Mouse (Mus musculus) heart, embryonic 13.5 days (tissue): ENCODE measurements around the gene Anxa9. TPM values are rescaled to one million over a fixed set of nuclear protein-coding genes. Genes with fewer than 3 reads are reported as not detected.
A peak's percentile ranks its signal among the peaks of the same experiment; 100 is the strongest.

Experiments
- ATAC-seq: fragments of 200-750 bp; cut with Nextera tagmentation; 2 replicates; pipeline ENCODE4 v1.8.0; 2017; ENCODE audit warnings: moderate TSS enrichment; ENCODE audit not compliant: insufficient number of reproducible peaks, low FRiP score, low TSS enrichment; ENCODE audit errors: extremely low read depth
- H3K27ac ChIP-seq: fragments of 300-500 bp; sonication (generic); replicated peaks from 2 replicates; pipeline ENCODE4 v1.5.1; 2015; ENCODE audit warnings: moderate library complexity, mild to moderate bottlenecking, inconsistent platforms
- H3K27me3 ChIP-seq: fragments of 300-500 bp; sonication (generic); replicated peaks from 2 replicates; pipeline ENCODE4 v1.6.1; 2015; ENCODE audit warnings: mild to moderate bottlenecking, inconsistent platforms
- H3K36me3 ChIP-seq: fragments of 300-500 bp; sonication (generic); 2 replicates; pipeline ENCODE4 v1.6.1; 2015; ENCODE audit warnings: mild to moderate bottlenecking, inconsistent platforms
- H3K4me1 ChIP-seq: fragments of 300-500 bp; sonication (generic); 2 replicates; pipeline ENCODE4 v1.6.1; 2015; ENCODE audit warnings: inconsistent platforms
- H3K4me2 ChIP-seq: fragments of 300-500 bp; sonication (generic); 2 replicates; pipeline ENCODE4 v1.6.1; 2015; ENCODE audit warnings: inconsistent platforms, mild to moderate bottlenecking, moderate library complexity
- H3K4me3 ChIP-seq: fragments of 300-500 bp; sonication (generic); 2 replicates; pipeline ENCODE4 v1.5.1; 2015; ENCODE audit warnings: moderate library complexity, mild to moderate bottlenecking, inconsistent platforms
- H3K9ac ChIP-seq: fragments of 300-500 bp; sonication (generic); 2 replicates; pipeline ENCODE4 v1.6.1; 2015; ENCODE audit warnings: inconsistent platforms, mild to moderate bottlenecking, moderate library complexity
- H3K9me3 ChIP-seq: fragments of 300-500 bp; sonication (generic); 2 replicates; pipeline ENCODE4 v1.6.1; 2016; ENCODE audit warnings: inconsistent platforms
- WGBS: fragments of 180-500 bp; shearing (Covaris S2); methylation state at CpG from one replicate; pipeline ENCODE4 v1.1.7; 2015; ENCODE audit warnings: mixed read lengths; 5-methylcytosine and 5-hydroxymethylcytosine counted together
- polyA plus RNA-seq: library from polyadenylated mRNA; unstranded; fragments of >200 nt; fragmentation: Nextera tagmentation; extraction: Ambion mirVana; gene quantifications from 2 replicates; pipeline ENCODE4 v1.2.1, GENCODE M21; 2015

Gene Anxa9
- polyA plus RNA-seq, 1 experiment from 2014 or later = 0.90 TPM

GRCm38 (mm10) chr3:95282865-95283588 is 23.9 kb downstream of the Anxa9 start:
- no peaks in the 10 kb centered on the region for H3K27me3 ChIP-seq
- H3K4me1 ChIP-seq = peaks cover 33% of the 10 kb centered on the region
- H3K27ac ChIP-seq = peak overlapping the region; percentile 99
- H3K4me2 ChIP-seq = peak overlapping the region; percentile 92
- peak overlapping the region; percentile 96 for H3K9ac ChIP-seq
- peaks cover 10% of the 10 kb centered on the region for H3K36me3 ChIP-seq
- WGBS = under 1% methylated on average over 48 of the region's 51 CpGs
- H3K4me3 ChIP-seq = peak overlapping the region; percentile 86
- peak; percentile 63; the same call in 1 of the 2 replicates for ATAC-seq
- no peaks in the 10 kb centered on the region for H3K9me3 ChIP-seq

DNA sequence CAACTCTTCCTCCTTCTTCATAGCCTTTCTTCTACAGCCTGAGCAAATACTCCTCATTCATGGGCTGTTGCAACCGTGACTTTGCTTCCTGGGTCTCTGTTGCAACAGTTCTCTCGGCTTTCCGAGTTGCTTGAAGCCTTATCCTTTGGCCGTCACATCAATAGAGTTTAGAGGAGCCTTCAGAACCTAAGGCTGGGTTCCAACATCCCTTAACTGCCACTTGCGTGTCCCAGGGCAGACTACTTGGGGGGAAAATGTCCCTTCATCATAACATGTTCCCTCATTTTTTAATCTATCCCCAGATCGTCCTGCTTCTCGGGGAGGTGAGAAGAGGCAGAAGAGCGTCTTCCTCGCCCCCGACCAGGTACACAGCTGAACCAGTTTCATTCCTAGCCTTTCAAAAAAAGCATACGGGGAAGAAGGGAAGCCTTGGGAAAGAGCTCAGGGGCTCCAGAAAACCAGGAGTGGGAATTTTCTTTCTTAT is 24.6 kb downstream of the Anxa9 start:
- Histone ChIP-seq H3K36me3 (peaks cover 4% of the 10 kb centered on the region; the same call in 1 of the 2 replicates), H3K4me1 (peaks cover 35% of the 10 kb centered on the region), H3K4me2 (peak overlapping the region; percentile 92), H3K27me3 (no peaks in the 10 kb centered on the region), H3K27ac (peak overlapping the region; percentile 99), H3K9me3 (no peaks in the 10 kb centered on the region), H3K4me3 (peak overlapping the region; percentile 86), H3K9ac (peak overlapping the region; percentile 96)
- no peak for ATAC-seq
- under 1% methylated on average over 11 of the region's 11 CpGs for WGBS

DNA sequence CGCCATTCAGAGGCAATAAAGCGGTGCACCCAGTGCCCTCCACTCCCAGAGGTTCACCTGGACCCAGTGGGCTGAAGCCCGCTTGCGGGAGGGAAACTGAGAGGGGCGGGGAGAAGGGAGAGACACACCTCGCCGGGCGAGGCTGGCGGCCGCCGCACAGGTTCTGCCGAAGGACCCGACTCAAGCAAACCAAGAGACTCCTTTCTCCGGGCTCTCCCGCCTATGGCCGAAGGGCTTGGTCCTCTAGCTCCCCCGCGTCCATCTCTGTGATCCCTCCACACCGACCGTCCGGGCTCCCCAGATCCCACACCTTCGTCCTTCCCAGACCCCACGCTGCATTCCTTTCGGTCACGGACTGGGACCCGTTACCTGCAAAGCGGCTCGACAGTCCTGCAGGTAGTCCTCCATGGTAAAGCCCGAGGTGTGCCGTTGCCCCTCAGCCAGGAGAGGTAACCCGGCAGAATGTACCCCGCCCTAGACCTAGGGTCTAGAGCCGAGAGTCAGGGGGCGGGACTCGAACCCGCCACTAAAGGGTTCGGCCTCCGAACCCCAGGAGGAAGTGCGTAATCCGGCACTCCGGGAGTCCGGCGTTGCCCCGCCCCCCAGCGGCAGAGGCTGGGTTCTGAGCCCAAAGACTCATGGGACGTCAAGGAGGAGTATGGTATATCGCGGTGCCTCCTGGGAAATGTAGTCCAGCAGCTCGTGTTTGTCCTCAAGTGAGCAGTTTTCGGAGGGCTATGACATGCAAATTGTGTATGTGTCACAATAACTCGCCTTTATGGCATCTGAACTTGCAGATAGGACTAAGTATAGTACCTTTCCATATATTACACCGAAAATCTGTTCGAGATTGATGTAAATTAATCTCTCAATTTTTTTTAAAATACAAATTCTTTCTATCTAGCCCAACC is 25.5 kb downstream of the Anxa9 start, which contains the start of the genes Mindy1 and Prune1:
TSS of gene Mindy1 (plus strand) at position 130 of the 911 bp plus-strand sequence.
TSS of gene Prune1 (minus strand) at position 861 of the 911 bp plus-strand sequence.
- ATAC-seq = peak; percentile 84
- peak within 1 kb of the TSS; percentile 99 for H3K27ac ChIP-seq
- under 1% methylated on average over 52 of the region's 53 CpGs for WGBS

GRCm38 (mm10) chr3:95280747-95281146 is 26.2 kb downstream of the Anxa9 start:
- ATAC-seq = no peak
- Histone ChIP-seq H3K9me3 (no peaks in the 10 kb centered on the region), H3K27ac (peak overlapping the region; percentile 93), H3K4me3 (peak overlapping the region; percentile 86), H3K9ac (peak overlapping the region; percentile 96), H3K4me2 (peak overlapping the region; percentile 92), H3K4me1 (peaks cover 49% of the 10 kb centered on the region), H3K27me3 (no peaks in the 10 kb centered on the region), H3K36me3 (peaks cover 4% of the 10 kb centered on the region; the same call in 1 of the 2 replicates)
- WGBS = 14% methylated on average over 8 of the region's 8 CpGs

More for the DNA sequence above, 25.5 kb downstream of the Anxa9 start, which contains the start of the genes Mindy1 and Prune1:
- Histone ChIP-seq H3K4me1 (peaks cover 44% of the 10 kb centered on the region), H3K9me3 (no peaks in the 10 kb centered on the region), H3K27me3 (no peaks in the 10 kb centered on the region), H3K4me2 (peak within 1 kb of the TSS; percentile 92), H3K4me3 (peak within 1 kb of the TSS; percentile 86), H3K9ac (peak within 1 kb of the TSS; percentile 96), H3K36me3 (0 out of 2 replicates have a peak, but pooled peaks cover 4% of the 10 kb centered on the region)

DNA sequence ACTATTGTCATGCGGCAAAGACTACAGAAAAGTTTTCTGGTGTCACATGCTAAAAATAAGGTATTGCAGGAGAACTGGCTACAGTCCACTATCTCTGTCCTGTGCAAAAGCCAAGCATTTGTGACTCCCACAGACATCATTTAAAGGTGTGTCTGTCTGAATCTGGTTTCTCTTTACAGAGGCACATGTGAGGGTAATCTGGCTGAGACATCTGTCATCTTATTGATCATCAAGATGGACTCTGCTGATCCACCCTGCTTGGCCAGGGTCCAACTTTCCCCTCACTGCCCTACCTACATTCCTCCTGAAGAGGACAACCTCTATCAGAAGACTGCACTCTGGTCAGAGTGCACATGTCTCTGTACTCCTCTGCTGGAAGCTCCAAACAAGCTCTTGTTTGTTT is 29.8 kb downstream of the Anxa9 start:
- peak overlapping the region; percentile 49 for H3K27ac ChIP-seq
- ATAC-seq = no peak
- H3K9ac ChIP-seq = no peak overlapping the region
- no peaks in the 10 kb centered on the region for H3K27me3 ChIP-seq
- 54% methylated on average over 1 of the region's 1 CpGs for WGBS
- H3K9me3 ChIP-seq = no peaks in the 10 kb centered on the region
- peaks cover 11% of the 10 kb centered on the region; the same call in 1 of the 2 replicates for H3K36me3 ChIP-seq
- no peak overlapping the region for H3K4me2 ChIP-seq
- H3K4me1 ChIP-seq = peaks cover 47% of the 10 kb centered on the region
- H3K4me3 ChIP-seq = no peak overlapping the region

DNA sequence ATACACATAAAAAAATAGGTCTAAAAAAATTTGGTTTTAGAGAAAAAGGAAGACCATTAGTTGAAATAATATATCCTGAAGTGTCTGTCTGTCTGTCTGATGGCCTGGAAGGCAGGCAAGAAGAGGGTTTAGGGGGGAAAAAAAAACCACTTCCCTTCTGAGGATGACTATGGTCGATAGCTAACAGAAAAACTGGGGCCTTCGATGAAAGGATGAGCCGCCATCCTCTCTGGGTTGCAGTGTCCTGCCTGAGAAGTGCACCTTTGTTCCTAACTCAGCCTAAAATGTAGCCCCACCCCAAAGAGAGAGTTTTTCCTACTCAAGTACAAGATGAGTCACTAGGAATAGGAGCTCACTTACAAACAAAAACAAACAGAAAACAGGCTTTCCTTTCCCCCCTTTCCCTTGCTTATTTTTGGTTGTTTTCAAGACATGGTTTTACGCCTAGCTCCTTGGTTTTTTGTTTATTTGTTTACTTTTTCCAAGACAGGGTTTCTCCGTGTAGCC is 30.5 kb downstream of the Anxa9 start:
- peak overlapping the region; percentile 49 for H3K27ac ChIP-seq
- 73% methylated on average over 5 of the region's 5 CpGs for WGBS
- no peaks in the 10 kb centered on the region for H3K27me3 ChIP-seq
- H3K9ac ChIP-seq = 0 out of 2 replicates have a peak overlapping the region, but pooled peaks have one; percentile 1
- H3K36me3 ChIP-seq = peaks cover 11% of the 10 kb centered on the region; the same call in 1 of the 2 replicates
- H3K4me1 ChIP-seq = peaks cover 46% of the 10 kb centered on the region
- no peaks in the 10 kb centered on the region for H3K9me3 ChIP-seq
- H3K4me2 ChIP-seq = no peak overlapping the region
- H3K4me3 ChIP-seq = no peak overlapping the region
- no peak for ATAC-seq

GRCm38 (mm10) chr3:95275161-95275560 is 31.8 kb downstream of the Anxa9 start:
- H3K4me3 ChIP-seq = no peak overlapping the region

DNA sequence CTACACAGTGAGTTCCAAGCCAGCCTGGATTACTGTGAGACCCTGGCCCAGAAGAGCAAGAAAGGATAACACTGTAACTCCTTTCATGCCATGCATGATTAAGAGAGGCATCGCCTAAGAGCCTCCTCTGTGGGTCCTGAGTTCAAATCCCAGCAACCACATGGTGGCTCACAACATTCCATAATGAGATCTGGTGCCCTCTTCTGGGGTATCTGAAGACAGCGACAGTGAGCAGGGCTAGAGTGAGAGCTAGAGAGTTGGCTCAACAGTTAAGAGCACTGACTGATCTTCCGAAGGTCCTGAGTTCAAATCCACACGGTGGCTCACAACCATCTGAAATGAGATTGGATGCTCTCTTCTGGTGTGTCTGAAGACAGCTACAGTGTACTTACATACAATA is 32.5 kb downstream of the Anxa9 start:
- Histone ChIP-seq H3K9ac (no peak overlapping the region), H3K36me3 (peaks cover 15% of the 10 kb centered on the region; the same call in 1 of the 2 replicates), H3K27me3 (no peaks in the 10 kb centered on the region), H3K4me2 (no peak overlapping the region), H3K27ac (no peak overlapping the region), H3K4me1 (peaks cover 51% of the 10 kb centered on the region), H3K4me3 (no peak overlapping the region), H3K9me3 (no peaks in the 10 kb centered on the region)
- no peak for ATAC-seq
- WGBS = 92% methylated on average over 4 of the region's 4 CpGs

More at GRCm38 (mm10) chr3:95275161-95275560, 31.8 kb downstream of the Anxa9 start:
- H3K27ac ChIP-seq = 0 out of 2 replicates have a peak overlapping the region, but pooled peaks have one; percentile 12
- H3K27me3 ChIP-seq = no peaks in the 10 kb centered on the region
- H3K4me1 ChIP-seq = peaks cover 44% of the 10 kb centered on the region
- H3K9ac ChIP-seq = no peak overlapping the region
- peaks cover 11% of the 10 kb centered on the region; the same call in 1 of the 2 replicates for H3K36me3 ChIP-seq
- H3K9me3 ChIP-seq = no peaks in the 10 kb centered on the region
- 57% methylated on average over 6 of the region's 6 CpGs for WGBS
- ATAC-seq = no peak; the same call in 1 of the 2 replicates
- H3K4me2 ChIP-seq = no peak overlapping the region

DNA sequence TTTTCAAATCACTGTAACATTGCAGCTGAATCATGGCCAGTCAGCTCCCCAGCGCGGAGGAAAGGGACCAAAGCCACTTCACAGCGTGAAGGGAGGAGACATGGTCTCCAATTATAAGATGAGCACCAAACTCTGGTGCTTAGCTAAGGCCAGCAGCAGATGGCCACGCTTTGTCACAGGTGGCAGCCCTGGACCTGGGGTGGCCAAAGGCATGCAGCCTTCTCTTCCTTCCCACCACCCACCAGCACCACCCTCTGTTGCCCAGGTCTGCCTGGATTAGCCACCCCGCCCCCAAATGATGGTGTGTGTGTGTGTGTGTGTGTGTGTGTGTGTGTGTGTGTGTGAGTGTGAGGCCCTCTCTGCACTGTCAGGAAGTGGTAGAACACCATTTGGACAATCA is 33.5 kb downstream of the Anxa9 start:
- peaks cover 55% of the 10 kb centered on the region for H3K4me1 ChIP-seq
- H3K27me3 ChIP-seq = no peaks in the 10 kb centered on the region
- no peak overlapping the region for H3K27ac ChIP-seq
- H3K9me3 ChIP-seq = no peaks in the 10 kb centered on the region
- no peak overlapping the region for H3K4me2 ChIP-seq
- WGBS = 83% methylated on average over 5 of the region's 5 CpGs
- H3K4me3 ChIP-seq = no peak overlapping the region
- no peak for ATAC-seq
- H3K36me3 ChIP-seq = peaks cover 23% of the 10 kb centered on the region; the same call in 1 of the 2 replicates
- H3K9ac ChIP-seq = no peak overlapping the region

GRCm38 (mm10) chr3:95270766-95271364 is 36.1 kb downstream of the Anxa9 start:
- no peak for ATAC-seq
- peaks cover 45% of the 10 kb centered on the region for H3K36me3 ChIP-seq
- 75% methylated on average over 12 of the region's 12 CpGs for WGBS

More at GRCm38 (mm10) chr3:95270766-95271364, 36.1 kb downstream of the Anxa9 start:
- Histone ChIP-seq H3K27me3 (no peaks in the 10 kb centered on the region), H3K4me2 (no peak overlapping the region), H3K9ac (0 out of 2 replicates have a peak overlapping the region, but pooled peaks have one; percentile 34), H3K4me3 (no peak overlapping the region), H3K27ac (no peak overlapping the region), H3K4me1 (peaks cover 35% of the 10 kb centered on the region), H3K9me3 (no peaks in the 10 kb centered on the region)
